In genomic region chr13:54829450-54829849, GRCm38 (mm10) we compare ENCODE assay signal across 12 mouse cellular contexts. TPM values are rescaled to one million over a fixed set of nuclear protein-coding genes. Genes with fewer than 3 reads are reported as not detected.
DNase-seq lines count a peak whose midpoint lies in the region; ATAC-seq lines count a peak whose summit lies in the region.
"Had no signal": no experiment of that assay in that cellular context is flagged by ENCODE, and none has a peak within 500 bp of the region (broad histone marks: within the 10 kb centered on the region; RNA-seq: fewer than 3 reads in every experiment).

No protein-coding gene starts in this region.

- H3K4me1 ChIP-seq in heart, embryonic 13.5 days, result peaks cover 10% of the 10 kb centered on the region
- H3K4me1 ChIP-seq in embryonic facial prominence, embryonic 14.5 days (ENCODE audit: control insufficient read depth, insufficient read depth, low read length), result peaks cover 6% of the 10 kb centered on the region; the same call in 1 of the 2 replicates
- H3K4me1 ChIP-seq in midbrain, embryonic 16.5 days (ENCODE audit: control insufficient read depth, insufficient read depth, low read length), result peaks cover 6% of the 10 kb centered on the region; the same call in 1 of the 2 replicates

- H3K27me3 ChIP-seq in heart, embryonic 13.5 days (replicated peaks), result peaks cover 20% of the 10 kb centered on the region
- H3K27me3 ChIP-seq in embryonic facial prominence, embryonic 14.5 days (replicated peaks; ENCODE audit: control insufficient read depth, insufficient read depth, low read length), result no peaks in the 10 kb centered on the region
- no peaks in the 10 kb centered on the region for H3K27me3 ChIP-seq in midbrain, embryonic 16.5 days (ENCODE audit: control insufficient read depth, insufficient read depth, low read depth, low read length)

- no peak overlapping the region for H3K4me3 ChIP-seq in heart, embryonic 13.5 days
- H3K4me3 ChIP-seq in embryonic facial prominence, embryonic 14.5 days (ENCODE audit: low read depth, low read length), result no peak overlapping the region
- no peak overlapping the region for H3K4me3 ChIP-seq in midbrain, embryonic 16.5 days (ENCODE audit: low read depth, low read length)

- 2% methylated on average over 13 of the region's 13 CpGs for WGBS in heart, embryonic 13.5 days
- 2% methylated on average over 13 of the region's 13 CpGs for WGBS in embryonic facial prominence, embryonic 14.5 days
- WGBS in midbrain, embryonic 16.5 days, result 2% methylated on average over 13 of the region's 13 CpGs

- peak overlapping the region; percentile 36 for H3K4me2 ChIP-seq in heart, embryonic 13.5 days
- H3K4me2 ChIP-seq in embryonic facial prominence, embryonic 14.5 days (ENCODE audit: low read depth, low read length), result no peak overlapping the region
- H3K4me2 ChIP-seq in midbrain, embryonic 16.5 days (ENCODE audit: low read length), result peak overlapping the region; percentile 6

- no peak for DNase-seq in heart, adult 18-20 months
- peak; percentile 36 for DNase-seq in embryonic facial prominence, embryonic 14.5 days (ENCODE audit: low spot score)
- DNase-seq in kidney, adult 8-10 months, result peak; percentile 45 to 51
- no peak for DNase-seq in frontal cortex, postnatal 10 days (ENCODE audit: low spot score in 2 of 2)

- H3K9ac ChIP-seq in heart, embryonic 13.5 days, result no peak overlapping the region
- no peak overlapping the region for H3K9ac ChIP-seq in embryonic facial prominence, embryonic 14.5 days (ENCODE audit: low read depth, low read length)
- H3K9ac ChIP-seq in midbrain, embryonic 16.5 days (ENCODE audit: low read depth, low read length), result no peak overlapping the region

- no peaks in the 10 kb centered on the region for H3K9me3 ChIP-seq in heart, embryonic 13.5 days
- H3K9me3 ChIP-seq in embryonic facial prominence, embryonic 14.5 days (ENCODE audit: control insufficient read depth, low read length), result no peaks in the 10 kb centered on the region
- no peaks in the 10 kb centered on the region for H3K9me3 ChIP-seq in midbrain, embryonic 16.5 days (replicated peaks; ENCODE audit: control insufficient read depth, low read length, poor library complexity, severe bottlenecking)

- H3K36me3 ChIP-seq in heart, embryonic 13.5 days, result no peaks in the 10 kb centered on the region
- H3K36me3 ChIP-seq in embryonic facial prominence, embryonic 14.5 days (ENCODE audit: control insufficient read depth, insufficient read depth, low read length), result no peaks in the 10 kb centered on the region
- H3K36me3 ChIP-seq in midbrain, embryonic 16.5 days (ENCODE audit: control insufficient read depth, insufficient read depth, low read length), result no peaks in the 10 kb centered on the region

- H3K27ac ChIP-seq in heart, embryonic 13.5 days (replicated peaks), result no peak overlapping the region
- no peak overlapping the region for H3K27ac ChIP-seq in embryonic facial prominence, embryonic 14.5 days (replicated peaks; ENCODE audit: low read depth, low read length)
- H3K27ac ChIP-seq in midbrain, embryonic 16.5 days (ENCODE audit: low read length), result no peak overlapping the region

- no peak for ATAC-seq in heart, embryonic 13.5 days (ENCODE audit: extremely low read depth, insufficient number of reproducible peaks, low FRiP score, low TSS enrichment)
- no peak for ATAC-seq in embryonic facial prominence, embryonic 14.5 days (ENCODE audit: low read depth)
- no peak for ATAC-seq in midbrain, embryonic 16.5 days
- no peak for ATAC-seq in cerebellum, adult (ENCODE audit: insufficient number of reproducible peaks, low FRiP score, low TSS enrichment)
- ATAC-seq in erythroid progenitor cell, adult 5-6 weeks (replicated peaks; ENCODE audit: low FRiP score, poor library complexity, severe bottlenecking), result no peak

RNA-seq across cellular contexts. Expression of gene Tspan17, which starts 40.3 kb away (rescaled TPM):
- 5.3 TPM in 2 replicates for polyA plus RNA-seq in heart, embryonic 13.5 days (2015; fragmentation: Nextera tagmentation; extraction: Ambion mirVana)
- 10 to 100 TPM; 17.7 to 22.0 TPM for total RNA-seq in heart, adult 18-20 months (2021)
- polyA plus RNA-seq in embryonic facial prominence, embryonic 14.5 days (2014; fragmentation: Nextera tagmentation; extraction: Ambion mirVana), result 8.9 and 13.0 TPM in 2 replicates
- 60.1 and 67.7 TPM in 2 replicates for polyA plus RNA-seq in midbrain, embryonic 16.5 days (2015; fragmentation: Nextera tagmentation; extraction: Ambion mirVana)
- total RNA-seq in erythroid progenitor cell, adult 5-6 weeks (2015; ENCODE audit: low replicate concordance), result not detected in 2 replicates
- 6.3 TPM in 1 of 2 replicates, not detected in the other for total RNA-seq in erythroid progenitor cell, adult 5-6 weeks (2017; ENCODE audit: low replicate concordance)

RNA-seq across cellular contexts. Expression of gene Eif4e1b, which starts 45.7 kb away (rescaled TPM):
- polyA plus RNA-seq in heart, embryonic 13.5 days (2015; fragmentation: Nextera tagmentation; extraction: Ambion mirVana), result not detected in 2 replicates
- not detected for total RNA-seq in heart, adult 18-20 months (2021)
- not detected in 2 replicates for polyA plus RNA-seq in embryonic facial prominence, embryonic 14.5 days (2014; fragmentation: Nextera tagmentation; extraction: Ambion mirVana)
- not detected in 2 replicates for polyA plus RNA-seq in midbrain, embryonic 16.5 days (2015; fragmentation: Nextera tagmentation; extraction: Ambion mirVana)
- total RNA-seq in erythroid progenitor cell, adult 5-6 weeks (2015; ENCODE audit: low replicate concordance), result not detected in 2 replicates
- not detected in 2 replicates for total RNA-seq in erythroid progenitor cell, adult 5-6 weeks (2017; ENCODE audit: low replicate concordance)
- total RNA-seq: left cerebral cortex, adult 18-20 months had no signal
- polyA plus RNA-seq: C2C12; heart, postnatal 0 days; stomach, embryonic 14.5 days had no signal

Comparison
In these comparisons a context has a peak if more than half of its experiments do, and no peak if none do; other contexts are left out.
1. DNase-seq: peak in embryonic facial prominence, embryonic 14.5 days (single experiment) and kidney, adult 8-10 months (2 of 2); none in heart, adult 18-20 months (0 of 2) and frontal cortex, postnatal 10 days (0 of 2).